Mouse (Mus musculus) splenic B cell, adult 2 months (primary cell): ENCODE data around the gene Ahsg.

Experiments
- DNase-seq: peaks from one replicate; pipeline ENCODE4 v3.0.0-alpha.2; 2011; ENCODE audit warnings: low read depth, low spot score
- H3K27me3 ChIP-seq: 2 replicates; pipeline ENCODE4 v1.6.1; 2012; ENCODE audit warnings: mild to moderate bottlenecking, low read length, moderate library complexity, mixed read lengths; ENCODE audit not compliant: control insufficient read depth, poor library complexity, insufficient read depth, severe bottlenecking
- H3K36me3 ChIP-seq: 2 replicates; pipeline ENCODE4 v1.6.1; 2012; ENCODE audit warnings: mild to moderate bottlenecking, low read length, moderate library complexity, mixed read lengths; ENCODE audit not compliant: control insufficient read depth, poor library complexity, insufficient read depth, severe bottlenecking

Gene Ahsg

GRCm38 (mm10) chr16:22890683-22891510 lies at the start of gene Ahsg:
Ahsg (plus strand) TSS chr16:22891277.
- Histone ChIP-seq H3K27me3 (no peaks in the 10 kb centered on the region), H3K36me3 (no peaks in the 10 kb centered on the region)
- DNase-seq: no peak

- Histone ChIP-seq H3K36me3 (no peaks in the 10 kb centered on the region), H3K27me3 (no peaks in the 10 kb centered on the region)
- no peak for DNase-seq
These were observed 48.2 kb upstream of the Ahsg start for GRCm38 (mm10) chr16:22842871-22843270.

GRCm38 (mm10) chr16:22844061-22844801 lies 46.8 kb upstream of the Ahsg start:
- Histone ChIP-seq H3K27me3 (no peaks in the 10 kb centered on the region), H3K36me3 (no peaks in the 10 kb centered on the region)
- DNase-seq: no peak

GRCm38 (mm10) chr16:22844834-22845233 lies 46.2 kb upstream of the Ahsg start:
- DNase-seq: no peak
- Histone ChIP-seq H3K27me3 (no peaks in the 10 kb centered on the region), H3K36me3 (no peaks in the 10 kb centered on the region)

- no peak for DNase-seq
- Histone ChIP-seq H3K36me3 (no peaks in the 10 kb centered on the region), H3K27me3 (no peaks in the 10 kb centered on the region)
These were observed 45.6 kb upstream of the Ahsg start for GRCm38 (mm10) chr16:22845481-22845880.

- H3K36me3 ChIP-seq: no peaks in the 10 kb centered on the region
- no peaks in the 10 kb centered on the region for H3K27me3 ChIP-seq
- no peak for DNase-seq
These were observed 43.4 kb upstream of the Ahsg start for GRCm38 (mm10) chr16:22847686-22848085.

- DNase-seq: no peak
- Histone ChIP-seq H3K27me3 (no peaks in the 10 kb centered on the region), H3K36me3 (no peaks in the 10 kb centered on the region)
These were observed 42.7 kb upstream of the Ahsg start for GRCm38 (mm10) chr16:22848331-22848730.

GRCm38 (mm10) chr16:22852709-22853108 lies 38.4 kb upstream of the Ahsg start:
- no peak for DNase-seq
- H3K27me3 ChIP-seq: no peaks in the 10 kb centered on the region
- H3K36me3 ChIP-seq: no peaks in the 10 kb centered on the region

GRCm38 (mm10) chr16:22856773-22857172 lies 34.3 kb upstream of the Ahsg start:
- Histone ChIP-seq H3K36me3 (no peaks in the 10 kb centered on the region), H3K27me3 (no peaks in the 10 kb centered on the region)
- peak; percentile 2 for DNase-seq

GRCm38 (mm10) chr16:22857431-22858113 lies 33.5 kb upstream of the Ahsg start, which contains the start of the genes Tbccd1 and Dnajb11:
Tbccd1 (minus strand) TSS chr16:22857669.
Dnajb11 (plus strand) TSS chr16:22857845.
- peak; percentile 98 for DNase-seq
- no peaks in the 10 kb centered on the region for H3K27me3 ChIP-seq
- H3K36me3 ChIP-seq: no peaks in the 10 kb centered on the region

GRCm38 (mm10) chr16:22872397-22872796 lies 18.7 kb upstream of the Ahsg start:
- DNase-seq: no peak
- no peaks in the 10 kb centered on the region for H3K27me3 ChIP-seq
- peaks cover 11% of the 10 kb centered on the region for H3K36me3 ChIP-seq

- Histone ChIP-seq H3K27me3 (no peaks in the 10 kb centered on the region), H3K36me3 (peaks cover 8% of the 10 kb centered on the region)
- no peak for DNase-seq
These were observed 17.7 kb upstream of the Ahsg start for GRCm38 (mm10) chr16:22873369-22873768.

GRCm38 (mm10) chr16:22876218-22877043 lies 14.6 kb upstream of the Ahsg start:
- Histone ChIP-seq H3K36me3 (0 out of 2 replicates have a peak, but pooled peaks cover 2% of the 10 kb centered on the region), H3K27me3 (no peaks in the 10 kb centered on the region)
- DNase-seq: peak; percentile 59
